Mouse (Mus musculus): ENCODE results near the gene Cd177.
"Not testable (repeated sequence)": the region's sequence is repeated elsewhere in the genome, so short reads cannot be mapped to it uniquely, and the experiment has no call there.

DNA sequence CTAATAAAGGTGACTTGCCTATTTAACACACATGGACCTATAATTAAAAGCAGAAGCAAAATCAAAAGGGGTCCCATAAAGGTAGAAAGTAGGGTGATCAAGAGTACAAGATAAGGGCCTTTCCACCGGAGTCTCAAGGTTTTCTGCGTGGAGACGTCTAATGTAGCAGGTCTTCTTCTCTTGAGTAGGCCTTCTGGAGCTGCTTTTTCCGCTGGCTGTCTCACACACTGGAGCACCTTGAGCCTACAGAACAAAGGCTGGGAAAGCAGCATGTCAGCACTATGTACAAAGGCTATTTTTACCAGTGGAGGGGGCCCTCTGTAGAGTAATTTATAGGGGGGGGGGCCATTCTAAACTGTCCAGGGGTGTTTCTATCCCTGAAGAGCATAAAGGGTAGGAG lies 62.2 kb downstream of the Cd177 start:
- not testable (repeated sequence) for TF ChIP-seq CTCF, EP300 (IDR thresholded peaks at IDR 0.05; ENCODE audit: low read depth)

Data from liver, postnatal 0 days (tissue).